Mouse (Mus musculus) embryonic facial prominence, embryonic 13.5 days (tissue): ENCODE measurements around the gene Cilp. TPM values are rescaled to one million over a fixed set of nuclear protein-coding genes. Genes with fewer than 3 reads are reported as not detected.
"Not testable (repeated sequence)": the region's sequence is repeated elsewhere in the genome, so short reads cannot be mapped to it uniquely, and the experiment has no call there.

ENCODE experiments used
- ATAC-seq: fragments of 200-750 bp; cut with Nextera tagmentation; 2 replicates; pipeline ENCODE4 v1.8.0; 2017; ENCODE audit warnings: low read depth; ENCODE audit not compliant: insufficient number of reproducible peaks, insufficient read depth, low FRiP score, low TSS enrichment
- H3K27ac ChIP-seq: fragments of 300-500 bp; sonication (generic); 2 replicates; pipeline ENCODE4 v1.5.1; 2015; ENCODE audit warnings: moderate library complexity, mild to moderate bottlenecking, inconsistent platforms
- H3K27me3 ChIP-seq: fragments of 300-500 bp; sonication (generic); 2 replicates; pipeline ENCODE4 v1.6.1; 2015; ENCODE audit warnings: mild to moderate bottlenecking, inconsistent platforms
- H3K36me3 ChIP-seq: fragments of 300-500 bp; sonication (generic); 2 replicates; pipeline ENCODE4 v1.6.1; 2015; ENCODE audit warnings: mild to moderate bottlenecking, inconsistent platforms
- H3K4me1 ChIP-seq: fragments of 300-500 bp; sonication (generic); 2 replicates; pipeline ENCODE4 v1.6.1; 2015; ENCODE audit warnings: inconsistent platforms
- H3K4me2 ChIP-seq: fragments of 300-500 bp; sonication (generic); 2 replicates; pipeline ENCODE4 v1.6.1; 2015; ENCODE audit warnings: moderate library complexity, mild to moderate bottlenecking, inconsistent platforms
- H3K4me3 ChIP-seq: fragments of 300-500 bp; sonication (generic); 2 replicates; pipeline ENCODE4 v1.5.1; 2015; ENCODE audit warnings: mild to moderate bottlenecking, inconsistent platforms
- H3K9ac ChIP-seq: fragments of 300-500 bp; sonication (generic); 2 replicates; pipeline ENCODE4 v1.6.1; 2015; ENCODE audit warnings: mild to moderate bottlenecking, inconsistent platforms
- H3K9me3 ChIP-seq: fragments of 300-500 bp; sonication (generic); 2 replicates; pipeline ENCODE4 v1.6.1; 2016; ENCODE audit warnings: inconsistent platforms
- whole genome bisulfite sequencing: fragments of 180-500 bp; shearing (Covaris S2); methylation state at CpG from one replicate; pipeline ENCODE4 v1.1.7; 2015; ENCODE audit warnings: mixed read lengths; 5-methylcytosine and 5-hydroxymethylcytosine counted together
- polyA plus RNA-seq: library from polyadenylated mRNA; unstranded; fragments of >200 nt; fragmentation: Nextera tagmentation; extraction: Ambion mirVana; gene quantifications from 2 replicates; pipeline ENCODE4 v1.2.1, GENCODE M21; 2015

Cilp gene
- polyA plus RNA-seq, 1 experiment from 2014 or later: 1.2 TPM

GRCm38 (mm10) chr9:65252026-65252425 lies 13.0 kb upstream of the Cilp start:
- no peak overlapping the region for H3K4me2 ChIP-seq
- no peak overlapping the region for H3K4me3 ChIP-seq
- no peak overlapping the region for H3K9ac ChIP-seq
- H3K27ac ChIP-seq: no peak overlapping the region
- no peak for ATAC-seq
- no peaks in the 10 kb centered on the region for H3K36me3 ChIP-seq
- no peaks in the 10 kb centered on the region for H3K4me1 ChIP-seq
- no peaks in the 10 kb centered on the region for H3K27me3 ChIP-seq
- H3K9me3 ChIP-seq: no peaks in the 10 kb centered on the region
- whole genome bisulfite sequencing: 66% methylated on average over 3 of the region's 3 CpGs

GRCm38 (mm10) chr9:65255906-65256600 lies 8.9 kb upstream of the Cilp start:
- Histone ChIP-seq H3K4me2 (no peak overlapping the region), H3K27me3 (no peaks in the 10 kb centered on the region), H3K4me3 (no peak overlapping the region), H3K9ac (no peak overlapping the region), H3K27ac (no peak overlapping the region), H3K9me3 (no peaks in the 10 kb centered on the region), H3K36me3 (no peaks in the 10 kb centered on the region), H3K4me1 (peaks cover 5% of the 10 kb centered on the region; the same call in 1 of the 2 replicates)
- no peak for ATAC-seq
- WGBS: 70% methylated on average over 11 of the region's 11 CpGs

- Histone ChIP-seq H3K27me3 (no peaks in the 10 kb centered on the region), H3K27ac (no peak overlapping the region), H3K4me2 (no peak overlapping the region), H3K36me3 (no peaks in the 10 kb centered on the region), H3K9me3 (no peaks in the 10 kb centered on the region), H3K9ac (no peak overlapping the region), H3K4me3 (no peak overlapping the region), H3K4me1 (peaks cover 5% of the 10 kb centered on the region; the same call in 1 of the 2 replicates)
- ATAC-seq: no peak
- WGBS: 65% methylated on average over 9 of the region's 9 CpGs
Observed at GRCm38 (mm10) chr9:65257218-65257910, 7.6 kb upstream of the Cilp start.

GRCm38 (mm10) chr9:65259366-65259765 lies 5.6 kb upstream of the Cilp start:
- Histone ChIP-seq H3K4me1 (peaks cover 5% of the 10 kb centered on the region; the same call in 1 of the 2 replicates), H3K9me3 (no peaks in the 10 kb centered on the region), H3K4me2 (no peak overlapping the region), H3K36me3 (no peaks in the 10 kb centered on the region), H3K4me3 (no peak overlapping the region), H3K27ac (no peak overlapping the region), H3K27me3 (no peaks in the 10 kb centered on the region), H3K9ac (no peak overlapping the region)
- ATAC-seq: no peak
- WGBS: 67% methylated on average over 7 of the region's 7 CpGs

- ATAC-seq: no peak
- Histone ChIP-seq H3K9me3 (no peaks in the 10 kb centered on the region), H3K4me1 (peaks cover 17% of the 10 kb centered on the region), H3K27me3 (no peaks in the 10 kb centered on the region), H3K27ac (no peak overlapping the region), H3K9ac (no peak overlapping the region), H3K4me2 (no peak overlapping the region), H3K36me3 (no peaks in the 10 kb centered on the region), H3K4me3 (no peak overlapping the region)
- 100% methylated on average over 2 of the region's 2 CpGs for WGBS
Observed at GRCm38 (mm10) chr9:65261591-65262230, 3.3 kb upstream of the Cilp start.

GRCm38 (mm10) chr9:65262641-65263120 lies 2.3 kb upstream of the Cilp start:
- Histone ChIP-seq H3K27ac (no peak overlapping the region), H3K27me3 (no peaks in the 10 kb centered on the region), H3K4me2 (no peak overlapping the region), H3K4me1 (peaks cover 21% of the 10 kb centered on the region), H3K4me3 (no peak overlapping the region), H3K9me3 (no peaks in the 10 kb centered on the region), H3K9ac (no peak overlapping the region), H3K36me3 (no peaks in the 10 kb centered on the region)
- no peak for ATAC-seq
- WGBS: 94% methylated on average over 3 of the region's 3 CpGs

- ATAC-seq: no peak
- WGBS: 34% methylated on average over 7 of the region's 7 CpGs
Observed at GRCm38 (mm10) chr9:65267742-65268515, 2.9 kb downstream of the Cilp start.

GRCm38 (mm10) chr9:65273048-65273809 lies 8.2 kb downstream of the Cilp start:
- Histone ChIP-seq H3K4me3 (no peak overlapping the region), H3K4me1 (peaks cover under 1% of the 10 kb centered on the region; the same call in 1 of the 2 replicates), H3K9ac (no peak overlapping the region), H3K4me2 (no peak overlapping the region), H3K9me3 (no peaks in the 10 kb centered on the region), H3K36me3 (no peaks in the 10 kb centered on the region), H3K27me3 (no peaks in the 10 kb centered on the region), H3K27ac (no peak overlapping the region)
- no peak for ATAC-seq
- WGBS: 89% methylated on average over 13 of the region's 13 CpGs

More at GRCm38 (mm10) chr9:65267742-65268515, 2.9 kb downstream of the Cilp start:
- no peak overlapping the region for H3K4me3 ChIP-seq
- no peaks in the 10 kb centered on the region for H3K27me3 ChIP-seq
- peak overlapping the region; percentile 49; the same call in 1 of the 2 replicates for H3K9ac ChIP-seq
- peaks cover 22% of the 10 kb centered on the region for H3K4me1 ChIP-seq
- peak overlapping the region; percentile 71 for H3K27ac ChIP-seq
- H3K4me2 ChIP-seq: no peak overlapping the region
- H3K9me3 ChIP-seq: no peaks in the 10 kb centered on the region
- no peaks in the 10 kb centered on the region for H3K36me3 ChIP-seq

GRCm38 (mm10) chr9:65273873-65274272 lies 8.9 kb downstream of the Cilp start:
- Histone ChIP-seq H3K4me1 (no peaks in the 10 kb centered on the region), H3K27me3 (no peaks in the 10 kb centered on the region), H3K4me2 (no peak overlapping the region), H3K9me3 (no peaks in the 10 kb centered on the region), H3K9ac (no peak overlapping the region), H3K4me3 (no peak overlapping the region), H3K27ac (no peak overlapping the region), H3K36me3 (no peaks in the 10 kb centered on the region)
- WGBS: 74% methylated on average over 4 of the region's 4 CpGs
- ATAC-seq: no peak

- H3K4me1 ChIP-seq: not testable (repeated sequence)
- 81% methylated on average over 3 of the region's 3 CpGs for WGBS
Observed at GRCm38 (mm10) chr9:65274851-65275250, 9.9 kb downstream of the Cilp start.

More at GRCm38 (mm10) chr9:65274851-65275250, 9.9 kb downstream of the Cilp start:
- H3K27ac ChIP-seq, H3K4me2 ChIP-seq, ATAC-seq, H3K27me3 ChIP-seq, H3K36me3 ChIP-seq, H3K9me3 ChIP-seq, H3K9ac ChIP-seq, H3K4me3 ChIP-seq: not testable (repeated sequence)
